In genomic region chr15:78850944-78851343, GRCm38 (mm10) we compare ENCODE assay signal across 18 mouse cellular contexts. TPM values are rescaled to one million over a fixed set of nuclear protein-coding genes. Genes with fewer than 3 reads are reported as not detected.
DNase-seq lines count a peak whose midpoint lies in the region; ATAC-seq and TF ChIP-seq lines count a peak whose summit lies in the region.
"Had no signal": no experiment of that assay in that cellular context is flagged by ENCODE, and none has a peak within 500 bp of the region (broad histone marks: within the 10 kb centered on the region; RNA-seq: fewer than 3 reads in every experiment).

No protein-coding gene starts in this region.

- no peak for ATAC-seq in kidney, embryonic 15.5 days (replicated peaks; ENCODE audit: low FRiP score)
- ATAC-seq in lung, embryonic 16.5 days (ENCODE audit: low read depth): no peak
- ATAC-seq: Patski had no signal

- no peaks in the 10 kb centered on the region for H3K9me3 ChIP-seq in kidney, embryonic 15.5 days (replicated peaks)
- H3K9me3 ChIP-seq in lung, embryonic 16.5 days (ENCODE audit: control insufficient read depth, low read length): no peaks in the 10 kb centered on the region
- H3K9me3 ChIP-seq: hindbrain, embryonic 12.5 days had no signal

- peaks cover 23% of the 10 kb centered on the region for H3K4me1 ChIP-seq in heart, adult 2 months (ENCODE audit: control insufficient read depth, insufficient read depth, low read length)
- peaks cover 50% of the 10 kb centered on the region for H3K4me1 ChIP-seq in kidney, embryonic 15.5 days
- H3K4me1 ChIP-seq in lung, embryonic 16.5 days (replicated peaks; ENCODE audit: control insufficient read depth, insufficient read depth, low read length): peaks cover 51% of the 10 kb centered on the region

- TF ChIP-seq EP300 in heart, adult 2 months (IDR thresholded peaks at IDR 0.05; ENCODE audit: insufficient read depth, low read depth, low read length): no peak

- no peak overlapping the region for H3K4me3 ChIP-seq in heart, adult 2 months
- no peak overlapping the region for H3K4me3 ChIP-seq in kidney, embryonic 15.5 days (replicated peaks)
- H3K4me3 ChIP-seq in lung, embryonic 16.5 days (ENCODE audit: low read length): no peak overlapping the region
- H3K4me3 ChIP-seq: hindbrain, embryonic 12.5 days had no signal

- peak overlapping the region; percentile 2; the same call in 1 of the 2 replicates for H3K27ac ChIP-seq in heart, adult 2 months
- H3K27ac ChIP-seq in kidney, embryonic 15.5 days: peak overlapping the region; percentile 78
- H3K27ac ChIP-seq in lung, embryonic 16.5 days (ENCODE audit: low read length): peak overlapping the region; percentile 84
- H3K27ac ChIP-seq: hindbrain, embryonic 12.5 days; liver, embryonic 14.5 days had no signal

- no peak overlapping the region for H3K9ac ChIP-seq in heart, adult 2 months (ENCODE audit: low read depth, low read length)
- H3K9ac ChIP-seq in kidney, embryonic 15.5 days: 0 out of 2 replicates have a peak overlapping the region, but pooled peaks have one; percentile 5
- H3K9ac ChIP-seq in lung, embryonic 16.5 days (ENCODE audit: low read length): 0 out of 2 replicates have a peak overlapping the region, but pooled peaks have one; percentile 31
- H3K9ac ChIP-seq: hindbrain, embryonic 12.5 days; liver, embryonic 14.5 days had no signal

- no peaks in the 10 kb centered on the region for H3K27me3 ChIP-seq in heart, adult 2 months (ENCODE audit: control insufficient read depth, insufficient read depth, low read length)
- peaks cover 4% of the 10 kb centered on the region; the same call in 1 of the 2 replicates for H3K27me3 ChIP-seq in kidney, embryonic 15.5 days
- H3K27me3 ChIP-seq in lung, embryonic 16.5 days (ENCODE audit: control insufficient read depth, insufficient read depth, low read depth, low read length): no peaks in the 10 kb centered on the region
- H3K27me3 ChIP-seq: Patski had no signal

- no peak for TF ChIP-seq CTCF in heart, adult 2 months (IDR thresholded peaks at IDR 0.05)

- TF ChIP-seq POLR2A in heart, adult 2 months (IDR thresholded peaks at IDR 0.05; ENCODE audit: insufficient read depth, low read depth, low read length): 0 out of 2 replicates have a peak, but pooled peaks have one; percentile 10

- 52% methylated on average over 6 of the region's 6 CpGs for WGBS in heart, adult 2 months
- 62% methylated on average over 6 of the region's 6 CpGs for WGBS in kidney, embryonic 15.5 days
- 32% methylated on average over 6 of the region's 6 CpGs for WGBS in lung, embryonic 16.5 days

- H3K36me3 ChIP-seq in heart, adult 2 months (ENCODE audit: control insufficient read depth, insufficient read depth, low read length): peaks cover 20% of the 10 kb centered on the region
- H3K36me3 ChIP-seq in kidney, embryonic 15.5 days: peaks cover 25% of the 10 kb centered on the region
- peaks cover 30% of the 10 kb centered on the region for H3K36me3 ChIP-seq in lung, embryonic 16.5 days (ENCODE audit: control insufficient read depth, insufficient read depth, low read length)
- H3K36me3 ChIP-seq: hindbrain, embryonic 12.5 days had no signal

- peak in 1 of 2 experiments; percentile 41 for DNase-seq in heart, adult 2 months
- DNase-seq in heart, adult 9 months (ENCODE audit: low spot score in 2 of 2): no peak
- no peak for DNase-seq in kidney, postnatal 36 days
- DNase-seq in lung, adult 18-20 months: no peak
- peak; percentile 72 for DNase-seq in yolk sac, embryonic 10.5 days (ENCODE audit: low spot score)
- no peak for DNase-seq in right cerebral cortex, postnatal 25 days
- DNase-seq: cerebellum, postnatal 14 days; heart, adult 11 months; left cerebral cortex, postnatal 4 days; retina, postnatal 1 day had no signal

- H3K4me2 ChIP-seq in kidney, embryonic 15.5 days: no peak overlapping the region
- no peak overlapping the region for H3K4me2 ChIP-seq in lung, embryonic 16.5 days (ENCODE audit: low read depth, low read length)

- H3K79me2 ChIP-seq in heart, adult 2 months (replicated peaks; ENCODE audit: control insufficient read depth, insufficient read depth, low read length): peaks cover 8% of the 10 kb centered on the region

- intact Hi-C loops in heart, adult 2 months (cut with DNase I): loop anchor here (5.0 kb wide), 2 partner anchors 34 to 229 kb away; no protein-coding TSS in a partner anchor

RNA-seq across cellular contexts. Expression of gene Lgals2, which starts 4.4 kb away (rescaled TPM):
- total RNA-seq in heart, adult 2 months (2021): not detected
- polyA plus RNA-seq in heart, adult 2 months (2012; rRNA removed): 0.59 and 1.5 TPM in 2 replicates
- 0.60 and 1.8 TPM in 2 replicates for polyA plus RNA-seq in kidney, embryonic 15.5 days (2015; fragmentation: Nextera tagmentation; extraction: Ambion mirVana)
- polyA plus RNA-seq in lung, embryonic 16.5 days (2015; fragmentation: Nextera tagmentation; extraction: Ambion mirVana): 1.0 and 1.2 TPM in 2 replicates
- total RNA-seq: layer of hippocampus, postnatal 14 days; left cerebral cortex, postnatal 4 days; neutrophil, adult 5-6 weeks had no signal
- polyA plus RNA-seq: forebrain, embryonic 14.5 days; hindbrain, embryonic 12.5 days had no signal

RNA-seq across cellular contexts. Expression of gene Cdc42ep1, which starts 8.5 kb away (rescaled TPM):
- total RNA-seq in heart, adult 2 months (2021): 10 to 100 TPM; 30.8 to 37.1 TPM
- polyA plus RNA-seq in heart, adult 2 months (2012; rRNA removed): 62.3 and 71.8 TPM in 2 replicates
- polyA plus RNA-seq in kidney, embryonic 15.5 days (2015; fragmentation: Nextera tagmentation; extraction: Ambion mirVana): 46.2 and 51.1 TPM in 2 replicates
- 113 TPM in 2 replicates for polyA plus RNA-seq in lung, embryonic 16.5 days (2015; fragmentation: Nextera tagmentation; extraction: Ambion mirVana)
- total RNA-seq: neutrophil, adult 5-6 weeks had no signal

RNA-seq across cellular contexts. Expression of gene Gga1, which starts 26.0 kb away (rescaled TPM):
- 10 to 100 TPM; 42.2 to 44.4 TPM for total RNA-seq in heart, adult 2 months (2021)
- polyA plus RNA-seq in heart, adult 2 months (2012; rRNA removed): 44.7 and 52.7 TPM in 2 replicates
- polyA plus RNA-seq in kidney, embryonic 15.5 days (2015; fragmentation: Nextera tagmentation; extraction: Ambion mirVana): 49.5 and 55.5 TPM in 2 replicates
- 58.3 and 63.1 TPM in 2 replicates for polyA plus RNA-seq in lung, embryonic 16.5 days (2015; fragmentation: Nextera tagmentation; extraction: Ambion mirVana)

RNA-seq across cellular contexts. Expression of gene Card10, which starts 48.1 kb away (rescaled TPM):
- 10 to 100 TPM; 15.0 to 17.0 TPM for total RNA-seq in heart, adult 2 months (2021)
- 22.3 and 28.5 TPM in 2 replicates for polyA plus RNA-seq in heart, adult 2 months (2012; rRNA removed)
- 9.1 and 9.5 TPM in 2 replicates for polyA plus RNA-seq in kidney, embryonic 15.5 days (2015; fragmentation: Nextera tagmentation; extraction: Ambion mirVana)
- polyA plus RNA-seq in lung, embryonic 16.5 days (2015; fragmentation: Nextera tagmentation; extraction: Ambion mirVana): 6.1 and 6.2 TPM in 2 replicates

RNA-seq across cellular contexts. Expression of gene Gm49510, which starts 48.5 kb away (rescaled TPM):
- total RNA-seq in heart, adult 2 months (2021): not detected
- 0.04 TPM in 1 of 2 replicates, not detected in the other for polyA plus RNA-seq in heart, adult 2 months (2012; rRNA removed)
- 0.14 and 0.60 TPM in 2 replicates for polyA plus RNA-seq in kidney, embryonic 15.5 days (2015; fragmentation: Nextera tagmentation; extraction: Ambion mirVana)
- polyA plus RNA-seq in lung, embryonic 16.5 days (2015; fragmentation: Nextera tagmentation; extraction: Ambion mirVana): 0.16 and 0.59 TPM in 2 replicates
- total RNA-seq: left cerebral cortex, postnatal 4 days had no signal
- polyA plus RNA-seq: forebrain, embryonic 14.5 days had no signal

Comparison
In these comparisons a context has a peak if more than half of its experiments do, and no peak if none do; other contexts are left out.
1. H3K27ac ChIP-seq: peak in every context shown above with its lines; median percentile 84 in lung, embryonic 16.5 days; 78 in kidney, embryonic 15.5 days; 2 in heart, adult 2 months.